Comparison of ENCODE assay signal across 12 mouse cellular contexts in genomic region chr10:43826773-43827621, GRCm38 (mm10).
DNase-seq lines count a peak whose midpoint lies in the region; ATAC-seq lines count a peak whose summit lies in the region.
"Had no signal": no experiment of that assay in that cellular context is flagged by ENCODE, and none has a peak within 500 bp of the region (broad histone marks: within the 10 kb centered on the region; RNA-seq: fewer than 3 reads in every experiment).

No protein-coding gene starts in this region.

- ATAC-seq in CD4-positive, CD25-positive, alpha-beta regulatory T cell, adult 4 months = no peak
- ATAC-seq in monocyte, adult 5-6 weeks (replicated peaks; ENCODE audit: insufficient number of reproducible peaks, low FRiP score, low TSS enrichment, poor library complexity, severe bottlenecking) = peak; percentile 60
- ATAC-seq: activated CD4-positive, CD25-positive, alpha-beta regulatory T cell, adult 4 months; forebrain, embryonic 15.5 days had no signal

- peak; percentile 14 for DNase-seq in CD4-positive, CD25-positive, alpha-beta regulatory T cell, adult 2 months (ENCODE audit: low read depth, low spot score)
- DNase-seq in lung, postnatal 25 days (ENCODE audit: low spot score) = peak; percentile 10
- no peak for DNase-seq in lung, adult 18-20 months
- DNase-seq in testis, postnatal 10 days (ENCODE audit: low spot score) = peak; percentile 47
- DNase-seq in ovary, postnatal 36 days (ENCODE audit: low spot score) = no peak
- DNase-seq in right cerebral cortex, postnatal 36 days (ENCODE audit: low spot score in 2 of 2) = no peak
- DNase-seq: heart, postnatal 4 days; retina, postnatal 1 day had no signal

Comparison
In these comparisons a context has a peak if more than half of its experiments do, and no peak if none do; other contexts are left out.
1. DNase-seq: peak in CD4-positive, CD25-positive, alpha-beta regulatory T cell, adult 2 months (single experiment), lung, postnatal 25 days (single experiment) and testis, postnatal 10 days (single experiment); none in lung, adult 18-20 months (0 of 2), ovary, postnatal 36 days (single experiment) and right cerebral cortex, postnatal 36 days (0 of 2).